Mouse (Mus musculus): ENCODE measurements at regions not wholly inside any gene's neighbourhood (a gene's known extent, or its start where the extent isn't known, plus 50 kb on each side); places are given as distances from the start of the nearest gene placed in this dataset.

GRCm38 (mm10) chr13:114523116-114523515 lies 64.4 kb upstream of the Fst start:
- no peak for DNase-seq

- DNase-seq, result no peak
Observed at GRCm38 (mm10) chr13:114526856-114527255, 68.1 kb upstream of the Fst start.

GRCm38 (mm10) chr13:114530171-114530774 lies 71.5 kb upstream of the Fst start:
- DNase-seq, result no peak

- no peak for DNase-seq
Observed at GRCm38 (mm10) chr13:114531780-114532179, 73.0 kb upstream of the Fst start.

GRCm38 (mm10) chr13:114532393-114533097 lies 73.8 kb upstream of the Fst start:
- no peak for DNase-seq

- DNase-seq, result no peak
Observed at GRCm38 (mm10) chr13:114534591-114534990, 75.8 kb upstream of the Fst start.

GRCm38 (mm10) chr13:114535721-114536120 lies 77.0 kb upstream of the Fst start:
- no peak for DNase-seq

- no peak for DNase-seq
Observed at GRCm38 (mm10) chr13:114571731-114572130, 113.0 kb upstream of the Fst start.

- no peak for DNase-seq
Observed at GRCm38 (mm10) chr13:114584566-114584965, 125.8 kb upstream of the Fst start.

- no peak for DNase-seq
Observed at GRCm38 (mm10) chr13:114587621-114588020, 128.9 kb upstream of the Fst start.

- DNase-seq, result no peak
Observed at GRCm38 (mm10) chr13:114603341-114603740, 144.6 kb upstream of the Fst start.

GRCm38 (mm10) chr13:114604037-114604694 lies 145.4 kb upstream of the Fst start:
- DNase-seq, result no peak

- DNase-seq, result no peak
Observed at GRCm38 (mm10) chr13:114613909-114614308, 155.2 kb upstream of the Fst start.

GRCm38 (mm10) chr13:114619416-114619815 lies 160.7 kb upstream of the Fst start:
- no peak for DNase-seq

- DNase-seq, result no peak
Observed at GRCm38 (mm10) chr13:114636731-114637130, 178.0 kb upstream of the Fst start.

GRCm38 (mm10) chr13:114639531-114639930 lies 178.5 kb upstream of the Mocs2 start:
- no peak for DNase-seq

- DNase-seq, result no peak
Observed at GRCm38 (mm10) chr13:114641688-114642390, 176.2 kb upstream of the Mocs2 start.

- DNase-seq, result no peak
Observed at GRCm38 (mm10) chr13:114642901-114643491, 175.0 kb upstream of the Mocs2 start.

- no peak for DNase-seq
Observed at GRCm38 (mm10) chr13:114643521-114643920, 174.5 kb upstream of the Mocs2 start.

GRCm38 (mm10) chr13:114654267-114654666 lies 163.8 kb upstream of the Mocs2 start:
- no peak for DNase-seq

GRCm38 (mm10) chr13:114654953-114655586 lies 163.0 kb upstream of the Mocs2 start:
- DNase-seq, result no peak

GRCm38 (mm10) chr13:114672411-114672810 lies 145.6 kb upstream of the Mocs2 start:
- no peak for DNase-seq

All from cerebellum, adult 9-11 months (tissue).